Mouse (Mus musculus) megakaryocyte, embryonic 14.5 days (primary cell): ENCODE measurements around the gene Faap24.

Source experiments
- FLI1 ChIP-seq: IDR thresholded peaks from 2 replicates; pipeline ENCODE4 v1.6.1; 2012; ENCODE audit warnings: low read length, inconsistent platforms, mixed read lengths
- GATA1 ChIP-seq: IDR thresholded peaks from 3 replicates; pipeline ENCODE4 v1.6.1; 2012; ENCODE audit warnings: mixed read lengths, low read length, inconsistent platforms, borderline replicate concordance

GRCm38 (mm10) chr7:35362868-35363267, 33.8 kb downstream of the Faap24 start:
- no peak for TF ChIP-seq GATA1
- no peak for TF ChIP-seq FLI1
